Mouse (Mus musculus): ENCODE data around the gene Ppfibp2. TPM values are rescaled to one million over a fixed set of nuclear protein-coding genes. Genes with fewer than 3 reads are reported as not detected.

Ppfibp2 gene
- polyA plus RNA-seq, 1 experiment = 0.01 TPM

GRCm38 (mm10) chr7:107675224-107675623 is 80.2 kb downstream of the Ppfibp2 start:
- no peaks in the 10 kb centered on the region for H3K79me3 ChIP-seq (ENCODE audit: low read depth)
- TF ChIP-seq CTCF (IDR thresholded peaks at IDR 0.05; ENCODE audit: control insufficient read depth, insufficient read depth, insufficient read length) (no peak), FOSL1 (IDR thresholded peaks at IDR 0.05; ENCODE audit: insufficient read depth, low read length, poor library complexity, severe bottlenecking) (no peak)
- no peaks in the 10 kb centered on the region for H3K27me3 ChIP-seq (ENCODE audit: control insufficient read depth, insufficient read depth, insufficient read length)
- H3ac ChIP-seq (ENCODE audit: control insufficient read depth, insufficient read length, low read depth) = no peak overlapping the region
- no peak overlapping the region for H3K4me3 ChIP-seq (ENCODE audit: insufficient read depth, poor library complexity, severe bottlenecking)
- no peaks in the 10 kb centered on the region for H3K79me2 ChIP-seq (ENCODE audit: control insufficient read depth, insufficient read depth)
- no peaks in the 10 kb centered on the region for H3K36me3 ChIP-seq (ENCODE audit: control insufficient read depth, insufficient read depth)

GRCm38 (mm10) chr7:107680151-107680852 is 85.3 kb downstream of the Ppfibp2 start:
- TF ChIP-seq CTCF (IDR thresholded peaks at IDR 0.05; ENCODE audit: control insufficient read depth, insufficient read depth, insufficient read length) (no peak), MYOG (IDR thresholded peaks at IDR 0.05; ENCODE audit: control insufficient read depth, extremely low read depth, insufficient read length) (no peak), CEBPB (IDR thresholded peaks at IDR 0.05; ENCODE audit: low read depth) (no peak), MYOD1 (IDR thresholded peaks at IDR 0.05; ENCODE audit: control insufficient read depth, insufficient read length, low read depth) (no peak), USF1 (IDR thresholded peaks at IDR 0.05; ENCODE audit: low read depth) (no peak), FOSL1 (IDR thresholded peaks at IDR 0.05; ENCODE audit: insufficient read depth, low read length, poor library complexity, severe bottlenecking) (no peak), MAX (IDR thresholded peaks at IDR 0.05) (no peak)
- no peaks in the 10 kb centered on the region for H3K79me3 ChIP-seq (ENCODE audit: low read depth)
- no peaks in the 10 kb centered on the region for H3K27me3 ChIP-seq (ENCODE audit: control insufficient read depth, insufficient read depth, insufficient read length)
- H3K79me2 ChIP-seq (ENCODE audit: control insufficient read depth, insufficient read depth) = no peaks in the 10 kb centered on the region
- no peak overlapping the region for H3ac ChIP-seq (ENCODE audit: control insufficient read depth, insufficient read length, low read depth)
- H3K4me3 ChIP-seq (ENCODE audit: insufficient read depth, poor library complexity, severe bottlenecking) = no peak overlapping the region
- H3K36me3 ChIP-seq (ENCODE audit: control insufficient read depth, insufficient read depth) = no peaks in the 10 kb centered on the region

GRCm38 (mm10) chr7:107681306-107681705 is 86.3 kb downstream of the Ppfibp2 start:
- Histone ChIP-seq H3ac (ENCODE audit: control insufficient read depth, insufficient read length, low read depth) (no peak overlapping the region), H3K36me3 (ENCODE audit: control insufficient read depth, insufficient read depth) (no peaks in the 10 kb centered on the region), H3K79me2 (ENCODE audit: control insufficient read depth, insufficient read depth) (no peaks in the 10 kb centered on the region), H3K79me3 (ENCODE audit: low read depth) (no peaks in the 10 kb centered on the region), H3K27me3 (ENCODE audit: control insufficient read depth, insufficient read depth, insufficient read length) (no peaks in the 10 kb centered on the region), H3K4me3 (ENCODE audit: insufficient read depth, poor library complexity, severe bottlenecking) (no peak overlapping the region)
- TF ChIP-seq FOSL1 (IDR thresholded peaks at IDR 0.05; ENCODE audit: insufficient read depth, low read length, poor library complexity, severe bottlenecking) (no peak), USF1 (IDR thresholded peaks at IDR 0.05; ENCODE audit: low read depth) (no peak), MYOD1 (IDR thresholded peaks at IDR 0.05; ENCODE audit: control insufficient read depth, insufficient read length, low read depth) (no peak), CEBPB (IDR thresholded peaks at IDR 0.05; ENCODE audit: low read depth) (no peak), MYOG (IDR thresholded peaks at IDR 0.05; ENCODE audit: control insufficient read depth, extremely low read depth, insufficient read length) (no peak), CTCF (IDR thresholded peaks at IDR 0.05; ENCODE audit: control insufficient read depth, insufficient read depth, insufficient read length) (no peak), MAX (IDR thresholded peaks at IDR 0.05) (no peak)

GRCm38 (mm10) chr7:107683162-107683561 is 88.2 kb downstream of the Ppfibp2 start:
- Histone ChIP-seq H3K36me3 (ENCODE audit: control insufficient read depth, insufficient read depth) (no peaks in the 10 kb centered on the region), H3K79me3 (ENCODE audit: low read depth) (no peaks in the 10 kb centered on the region), H3K27me3 (ENCODE audit: control insufficient read depth, insufficient read depth, insufficient read length) (no peaks in the 10 kb centered on the region), H3K4me3 (ENCODE audit: insufficient read depth, poor library complexity, severe bottlenecking) (no peak overlapping the region), H3ac (ENCODE audit: control insufficient read depth, insufficient read length, low read depth) (no peak overlapping the region), H3K79me2 (ENCODE audit: control insufficient read depth, insufficient read depth) (no peaks in the 10 kb centered on the region)
- TF ChIP-seq FOSL1 (IDR thresholded peaks at IDR 0.05; ENCODE audit: insufficient read depth, low read length, poor library complexity, severe bottlenecking) (no peak), MYOG (IDR thresholded peaks at IDR 0.05; ENCODE audit: control insufficient read depth, extremely low read depth, insufficient read length) (no peak), MYOD1 (IDR thresholded peaks at IDR 0.05; ENCODE audit: control insufficient read depth, insufficient read length, low read depth) (no peak), CEBPB (IDR thresholded peaks at IDR 0.05; ENCODE audit: low read depth) (no peak), MAX (IDR thresholded peaks at IDR 0.05) (no peak), CTCF (IDR thresholded peaks at IDR 0.05; ENCODE audit: control insufficient read depth, insufficient read depth, insufficient read length) (no peak), USF1 (IDR thresholded peaks at IDR 0.05; ENCODE audit: low read depth) (no peak)

GRCm38 (mm10) chr7:107683622-107684021 is 88.6 kb downstream of the Ppfibp2 start:
- no peaks in the 10 kb centered on the region for H3K27me3 ChIP-seq (ENCODE audit: control insufficient read depth, insufficient read depth, insufficient read length)
- TF ChIP-seq MAX (IDR thresholded peaks at IDR 0.05) (no peak), MYOG (IDR thresholded peaks at IDR 0.05; ENCODE audit: control insufficient read depth, extremely low read depth, insufficient read length) (no peak), CEBPB (IDR thresholded peaks at IDR 0.05; ENCODE audit: low read depth) (no peak)
- H3K36me3 ChIP-seq (ENCODE audit: control insufficient read depth, insufficient read depth) = no peaks in the 10 kb centered on the region
- no peak overlapping the region for H3ac ChIP-seq (ENCODE audit: control insufficient read depth, insufficient read length, low read depth)
- no peaks in the 10 kb centered on the region for H3K79me2 ChIP-seq (ENCODE audit: control insufficient read depth, insufficient read depth)
- H3K4me3 ChIP-seq (ENCODE audit: insufficient read depth, poor library complexity, severe bottlenecking) = no peak overlapping the region
- no peaks in the 10 kb centered on the region for H3K79me3 ChIP-seq (ENCODE audit: low read depth)

GRCm38 (mm10) chr7:107685238-107685954 is 90.4 kb downstream of the Ppfibp2 start:
- Histone ChIP-seq H3K27me3 (ENCODE audit: control insufficient read depth, insufficient read depth, insufficient read length) (no peaks in the 10 kb centered on the region), H3ac (ENCODE audit: control insufficient read depth, insufficient read length, low read depth) (no peak overlapping the region), H3K79me2 (ENCODE audit: control insufficient read depth, insufficient read depth) (no peaks in the 10 kb centered on the region), H3K79me3 (ENCODE audit: low read depth) (no peaks in the 10 kb centered on the region), H3K4me3 (ENCODE audit: insufficient read depth, poor library complexity, severe bottlenecking) (no peak overlapping the region), H3K36me3 (ENCODE audit: control insufficient read depth, insufficient read depth) (no peaks in the 10 kb centered on the region)
- TF ChIP-seq MYOG (IDR thresholded peaks at IDR 0.05; ENCODE audit: control insufficient read depth, extremely low read depth, insufficient read length) = no peak
- no peak for TF ChIP-seq USF1 (IDR thresholded peaks at IDR 0.05; ENCODE audit: low read depth)
- no peak for TF ChIP-seq FOSL1 (IDR thresholded peaks at IDR 0.05; ENCODE audit: insufficient read depth, low read length, poor library complexity, severe bottlenecking)
- no peak for TF ChIP-seq MYOD1 (IDR thresholded peaks at IDR 0.05; ENCODE audit: control insufficient read depth, insufficient read length, low read depth)
- no peak for TF ChIP-seq CTCF (IDR thresholded peaks at IDR 0.05; ENCODE audit: control insufficient read depth, insufficient read depth, insufficient read length)
